Comparison of ENCODE assay signal across 32 mouse cellular contexts in genomic region chr9:37926019-37927013, GRCm38 (mm10). TPM values are rescaled to one million over a fixed set of nuclear protein-coding genes. Genes with fewer than 3 reads are reported as not detected.
"Had no signal": no experiment of that assay in that cellular context is flagged by ENCODE, and none has a peak within 500 bp of the region (broad histone marks: within the 10 kb centered on the region; RNA-seq: fewer than 3 reads in every experiment).

No protein-coding gene starts in this region.

- H3K36me3 ChIP-seq: embryonic facial prominence, embryonic 10.5 days; embryonic facial prominence, embryonic 12.5 days; embryonic facial prominence, embryonic 13.5 days; embryonic facial prominence, embryonic 15.5 days; forebrain, embryonic 10.5 days; forebrain, embryonic 12.5 days; forebrain, embryonic 15.5 days had no signal

- H3K4me2 ChIP-seq: embryonic facial prominence, embryonic 12.5 days; embryonic facial prominence, embryonic 13.5 days; embryonic facial prominence, embryonic 15.5 days; forebrain, embryonic 12.5 days; forebrain, embryonic 13.5 days; forebrain, embryonic 15.5 days had no signal

- H3K27ac ChIP-seq: embryonic facial prominence, embryonic 10.5 days; embryonic facial prominence, embryonic 12.5 days; embryonic facial prominence, embryonic 13.5 days; embryonic facial prominence, embryonic 15.5 days; forebrain, embryonic 10.5 days; forebrain, embryonic 12.5 days; forebrain, embryonic 13.5 days; forebrain, embryonic 15.5 days; gastrocnemius, adult 2 months; heart, adult 2 months had no signal

- H3K4me3 ChIP-seq: embryonic facial prominence, embryonic 10.5 days; embryonic facial prominence, embryonic 12.5 days; embryonic facial prominence, embryonic 13.5 days; embryonic facial prominence, embryonic 15.5 days; erythroblast, embryonic 14.5 days; forebrain, embryonic 10.5 days; forebrain, embryonic 12.5 days; forebrain, embryonic 13.5 days; forebrain, embryonic 15.5 days; gastrocnemius, adult 2 months; heart, adult 2 months had no signal

- H3K27me3 ChIP-seq: embryonic facial prominence, embryonic 12.5 days; embryonic facial prominence, embryonic 13.5 days; embryonic facial prominence, embryonic 15.5 days; forebrain, embryonic 12.5 days; forebrain, embryonic 13.5 days; forebrain, embryonic 15.5 days had no signal

- ATAC-seq: forebrain, embryonic 13.5 days; forebrain, embryonic 14.5 days; forebrain, embryonic 15.5 days; forebrain, embryonic 16.5 days; forebrain, postnatal 0 days had no signal

- H3K9me3 ChIP-seq: embryonic facial prominence, embryonic 10.5 days; embryonic facial prominence, embryonic 12.5 days; embryonic facial prominence, embryonic 13.5 days; embryonic facial prominence, embryonic 15.5 days; forebrain, embryonic 10.5 days; forebrain, embryonic 12.5 days; forebrain, embryonic 13.5 days; forebrain, embryonic 15.5 days had no signal

- H3K9ac ChIP-seq: embryonic facial prominence, embryonic 12.5 days; embryonic facial prominence, embryonic 13.5 days; embryonic facial prominence, embryonic 15.5 days; forebrain, embryonic 12.5 days; forebrain, embryonic 13.5 days; forebrain, embryonic 15.5 days; forebrain, postnatal 0 days had no signal

- H3K4me1 ChIP-seq: embryonic facial prominence, embryonic 10.5 days; embryonic facial prominence, embryonic 12.5 days; embryonic facial prominence, embryonic 13.5 days; embryonic facial prominence, embryonic 15.5 days; forebrain, embryonic 10.5 days; forebrain, embryonic 12.5 days; forebrain, embryonic 13.5 days; forebrain, embryonic 15.5 days had no signal

- DNase-seq: cerebellum, adult 9-10 months; cerebellum, adult 9-11 months; cerebellum, postnatal 10 days; cerebellum, postnatal 14 days; cerebellum, postnatal 25 days; cerebellum, postnatal 36 days; embryo, embryonic 11 days; forebrain, postnatal 0 days; gastrocnemius, adult 2 months; gastrocnemius, postnatal 10 days; gastrocnemius, postnatal 14 days; gastrocnemius, postnatal 25 days; gastrocnemius, postnatal 36 days; heart, adult 11 months; heart, adult 18-20 months; heart, adult 2 months had no signal

RNA-seq across cellular contexts. Expression of gene Olfr878, which starts 8.7 kb away (rescaled TPM):
- polyA plus RNA-seq: embryonic facial prominence, embryonic 10.5 days; embryonic facial prominence, embryonic 11.5 days; embryonic facial prominence, embryonic 12.5 days; embryonic facial prominence, embryonic 13.5 days; erythroblast, embryonic 14.5 days; forebrain, embryonic 10.5 days; forebrain, embryonic 11.5 days; forebrain, embryonic 12.5 days; forebrain, embryonic 13.5 days; forebrain, embryonic 14.5 days; forebrain, embryonic 15.5 days; forebrain, embryonic 16.5 days; forebrain, postnatal 0 days; frontal cortex, adult 2 months; gonadal fat pad, adult 2 months; heart, adult 2 months had no signal

RNA-seq across cellular contexts. Expression of gene Olfr145, which starts 29.8 kb away (rescaled TPM):
- polyA plus RNA-seq: cortical plate, adult 2 months; embryonic facial prominence, embryonic 10.5 days; embryonic facial prominence, embryonic 12.5 days; embryonic facial prominence, embryonic 13.5 days; erythroblast, embryonic 14.5 days; forebrain, embryonic 10.5 days; forebrain, embryonic 11.5 days; forebrain, embryonic 12.5 days; forebrain, embryonic 13.5 days; forebrain, embryonic 14.5 days; forebrain, embryonic 15.5 days; forebrain, embryonic 16.5 days; forebrain, postnatal 0 days; frontal cortex, adult 2 months; gonadal fat pad, adult 2 months; heart, adult 2 months had no signal
